Mouse (Mus musculus): Measurements from ENCODE around the gene Sidt2. TPM values are rescaled to one million over a fixed set of nuclear protein-coding genes. Genes with fewer than 3 reads are reported as not detected.

Sidt2 gene
- 34.5 and 38.4 TPM in 2 replicates for polyA plus RNA-seq (2016; fragmentation: Nextera tagmentation; extraction: Ambion mirVana)

DNA sequence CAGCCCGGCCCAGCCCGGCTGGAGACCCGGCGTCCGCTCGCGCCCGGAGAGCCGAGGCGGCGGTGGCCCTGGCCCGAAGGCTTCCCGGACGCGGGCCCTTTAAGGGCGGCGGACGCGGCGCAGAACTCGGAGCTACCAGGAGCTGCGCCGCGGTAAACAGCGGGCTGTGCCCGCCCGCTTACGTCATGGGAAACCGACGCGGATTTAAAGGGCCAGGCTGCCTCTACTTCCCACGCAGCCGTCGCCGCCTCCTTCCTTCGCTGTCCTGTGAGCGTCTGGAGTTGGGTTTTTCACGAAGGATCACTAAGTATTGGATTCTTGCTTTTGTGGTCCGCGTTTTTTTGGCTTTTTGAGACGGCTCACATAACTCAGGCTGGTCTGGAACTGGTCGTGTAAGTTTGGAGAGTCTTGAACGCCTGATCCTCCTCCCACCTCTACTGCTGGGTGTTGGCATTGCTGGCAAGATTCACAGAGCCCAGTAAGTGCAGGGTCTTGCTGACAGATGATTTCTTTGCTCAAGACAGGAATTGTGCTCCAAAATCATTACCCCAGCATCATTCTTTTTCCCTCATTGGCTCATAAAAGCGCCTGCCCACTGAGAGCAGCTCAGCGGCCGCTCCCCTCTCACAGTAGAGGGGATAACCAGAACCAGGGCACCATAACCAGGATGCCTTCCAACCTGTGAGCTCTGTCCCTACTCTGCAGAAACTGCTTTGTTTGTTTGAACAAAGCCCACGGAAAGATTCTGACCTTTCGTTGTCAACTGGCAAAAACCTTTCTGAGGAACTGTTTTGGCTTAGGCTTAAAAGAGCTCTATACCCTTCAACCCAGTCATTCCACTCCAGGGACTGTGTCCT lies at the start of gene Sidt2:
Gene Sidt2 (minus strand): TSS at position 152 of the 857 bp plus-strand sequence.
- H3K9ac ChIP-seq (replicated peaks), result peak within 1 kb of the TSS; percentile 94
- peak within 1 kb of the TSS; percentile 88 for H3K4me3 ChIP-seq (replicated peaks)
- under 1% methylated on average over 42 of the region's 48 CpGs for WGBS

GRCm38 (mm10) chr9:46004529-46004928 lies 49.5 kb upstream of the Sidt2 start:
- WGBS, result 67% methylated on average over 3 of the region's 3 CpGs
- no peak for ATAC-seq (ENCODE audit: insufficient number of reproducible peaks, insufficient read depth, low FRiP score, low TSS enrichment, low read depth)
- H3K4me3 ChIP-seq (replicated peaks), result no peak overlapping the region

More for the DNA sequence above, at the start of gene Sidt2:
- Histone ChIP-seq H3K4me2 (peak within 1 kb of the TSS; percentile 84), H3K27ac (peak within 1 kb of the TSS; percentile 90), H3K4me1 (replicated peaks) (peaks cover 30% of the 10 kb centered on the region), H3K27me3 (no peaks in the 10 kb centered on the region), H3K9me3 (no peaks in the 10 kb centered on the region), H3K36me3 (peaks cover 29% of the 10 kb centered on the region)
- ATAC-seq (ENCODE audit: insufficient number of reproducible peaks, insufficient read depth, low FRiP score, low TSS enrichment, low read depth), result peak; percentile 95

DNA sequence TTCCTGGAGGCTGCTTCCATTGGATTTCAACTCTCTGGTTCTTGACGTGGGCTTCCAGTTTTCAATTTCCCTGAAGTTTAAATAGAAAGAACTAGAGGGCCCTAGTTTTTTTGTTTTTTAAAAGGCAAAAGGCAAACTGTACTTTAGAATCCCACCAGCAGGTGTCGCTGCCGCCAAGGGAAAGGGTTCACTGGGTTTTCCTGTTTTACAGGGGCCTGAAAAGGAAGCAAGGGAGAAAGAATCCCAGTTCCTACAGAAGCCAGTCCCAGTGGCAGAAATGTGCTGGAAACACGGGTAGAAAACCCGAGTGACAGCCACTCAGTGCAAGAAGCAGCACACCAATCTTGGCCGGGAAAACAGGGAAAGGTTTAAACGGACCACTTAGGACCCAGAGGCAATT lies 48.7 kb upstream of the Sidt2 start:
- ATAC-seq (ENCODE audit: insufficient number of reproducible peaks, insufficient read depth, low FRiP score, low TSS enrichment, low read depth), result no peak
- Histone ChIP-seq H3K4me3 (replicated peaks) (no peak overlapping the region), H3K27ac (no peak overlapping the region), H3K27me3 (no peaks in the 10 kb centered on the region), H3K9ac (replicated peaks) (no peak overlapping the region), H3K4me2 (no peak overlapping the region), H3K9me3 (no peaks in the 10 kb centered on the region), H3K4me1 (replicated peaks) (peaks cover 7% of the 10 kb centered on the region; the same call in 1 of the 2 replicates), H3K36me3 (no peaks in the 10 kb centered on the region)
- 9% methylated on average over 7 of the region's 7 CpGs for WGBS

More at GRCm38 (mm10) chr9:46004529-46004928, 49.5 kb upstream of the Sidt2 start:
- Histone ChIP-seq H3K27ac (no peak overlapping the region), H3K9me3 (no peaks in the 10 kb centered on the region), H3K9ac (replicated peaks) (no peak overlapping the region), H3K4me1 (replicated peaks) (peaks cover 12% of the 10 kb centered on the region), H3K4me2 (no peak overlapping the region), H3K36me3 (no peaks in the 10 kb centered on the region), H3K27me3 (no peaks in the 10 kb centered on the region)

DNA sequence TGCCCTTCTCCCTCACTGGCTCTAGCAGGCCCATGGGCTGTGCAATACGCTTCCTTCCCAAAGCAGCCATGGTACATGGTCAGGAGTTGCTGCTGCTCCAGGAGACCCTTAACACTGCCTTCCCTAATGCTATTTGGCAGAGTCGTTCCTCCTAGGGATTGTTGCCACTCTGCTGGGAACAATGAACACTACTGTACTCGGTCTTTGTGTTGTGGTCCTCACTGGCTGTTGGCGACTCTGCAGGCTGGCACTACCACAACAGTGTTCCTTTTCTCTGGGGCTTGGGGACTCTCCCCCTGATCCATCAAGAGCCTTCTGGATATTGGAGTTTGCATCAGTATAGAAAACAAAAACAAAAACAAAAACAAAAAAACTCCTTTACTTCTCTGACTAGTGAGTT lies 44.0 kb upstream of the Sidt2 start:
- no peaks in the 10 kb centered on the region for H3K9me3 ChIP-seq
- H3K4me1 ChIP-seq (replicated peaks), result peaks cover 3% of the 10 kb centered on the region; the same call in 1 of the 2 replicates
- no peak overlapping the region for H3K4me3 ChIP-seq (replicated peaks)
- H3K27ac ChIP-seq, result no peak overlapping the region
- H3K36me3 ChIP-seq, result no peaks in the 10 kb centered on the region
- no peak overlapping the region for H3K4me2 ChIP-seq
- 80% methylated on average over 4 of the region's 4 CpGs for WGBS
- no peak for ATAC-seq (ENCODE audit: insufficient number of reproducible peaks, insufficient read depth, low FRiP score, low TSS enrichment, low read depth)
- H3K27me3 ChIP-seq, result no peaks in the 10 kb centered on the region
- H3K9ac ChIP-seq (replicated peaks), result no peak overlapping the region

DNA sequence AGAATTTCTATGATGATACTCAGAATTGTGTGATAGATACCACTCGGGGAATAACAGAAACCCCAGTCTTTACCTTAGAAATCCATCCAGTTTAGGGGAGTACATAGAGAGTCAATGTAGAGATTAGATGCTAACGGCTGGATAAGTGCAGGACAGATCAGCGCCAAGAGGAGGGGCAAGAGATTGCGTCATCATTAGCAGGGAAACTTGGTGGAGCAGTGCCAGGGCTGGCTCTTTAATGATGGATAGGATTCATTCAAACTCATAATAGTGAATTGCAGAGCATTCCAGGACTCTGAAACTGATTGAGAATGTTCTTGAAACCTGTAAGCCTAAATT lies 30.1 kb upstream of the Sidt2 start:
- ATAC-seq (ENCODE audit: insufficient number of reproducible peaks, insufficient read depth, low FRiP score, low TSS enrichment, low read depth), result peak; percentile 35; the same call in 1 of the 2 replicates
- Histone ChIP-seq H3K9ac (replicated peaks) (peak overlapping the region; percentile 98), H3K4me2 (peak overlapping the region; percentile 87), H3K27me3 (no peaks in the 10 kb centered on the region), H3K27ac (peak overlapping the region; percentile 92), H3K4me1 (replicated peaks) (peaks cover 27% of the 10 kb centered on the region), H3K4me3 (replicated peaks) (peak overlapping the region; percentile 95), H3K9me3 (no peaks in the 10 kb centered on the region), H3K36me3 (peaks cover 13% of the 10 kb centered on the region)
- WGBS, result 1% methylated on average over 4 of the region's 4 CpGs

- Histone ChIP-seq H3K27ac (peak overlapping the region; percentile 92), H3K36me3 (peaks cover 13% of the 10 kb centered on the region), H3K9ac (replicated peaks) (peak overlapping the region; percentile 98), H3K9me3 (no peaks in the 10 kb centered on the region), H3K4me3 (replicated peaks) (peak overlapping the region; percentile 95), H3K4me1 (replicated peaks) (peaks cover 27% of the 10 kb centered on the region), H3K4me2 (peak overlapping the region; percentile 87), H3K27me3 (no peaks in the 10 kb centered on the region)
- ATAC-seq (ENCODE audit: insufficient number of reproducible peaks, insufficient read depth, low FRiP score, low TSS enrichment, low read depth), result peak; percentile 89
- under 1% methylated on average over 58 of the region's 76 CpGs for WGBS
These were observed 29.6 kb upstream of the Sidt2 start for GRCm38 (mm10) chr9:45984409-45985228.

- Histone ChIP-seq H3K36me3 (peaks cover 13% of the 10 kb centered on the region), H3K4me1 (replicated peaks) (peaks cover 27% of the 10 kb centered on the region), H3K9me3 (no peaks in the 10 kb centered on the region), H3K4me2 (peak overlapping the region; percentile 87), H3K9ac (replicated peaks) (peak overlapping the region; percentile 98), H3K27me3 (no peaks in the 10 kb centered on the region), H3K27ac (peak overlapping the region; percentile 92), H3K4me3 (replicated peaks) (peak overlapping the region; percentile 95)
- ATAC-seq (ENCODE audit: insufficient number of reproducible peaks, insufficient read depth, low FRiP score, low TSS enrichment, low read depth), result no peak
- under 1% methylated on average over 23 of the region's 23 CpGs for WGBS
These were observed 28.8 kb upstream of the Sidt2 start for GRCm38 (mm10) chr9:45983676-45984408.

- H3K4me3 ChIP-seq (replicated peaks), result no peak overlapping the region
- ATAC-seq (ENCODE audit: insufficient number of reproducible peaks, insufficient read depth, low FRiP score, low TSS enrichment, low read depth), result no peak
- no peak overlapping the region for H3K27ac ChIP-seq
- no peaks in the 10 kb centered on the region for H3K27me3 ChIP-seq
- peaks cover 33% of the 10 kb centered on the region for H3K4me1 ChIP-seq (replicated peaks)
- H3K36me3 ChIP-seq, result peaks cover 17% of the 10 kb centered on the region
- H3K9ac ChIP-seq (replicated peaks), result no peak overlapping the region
- H3K4me2 ChIP-seq, result no peak overlapping the region
- H3K9me3 ChIP-seq, result no peaks in the 10 kb centered on the region
These were observed 26.3 kb upstream of the Sidt2 start for GRCm38 (mm10) chr9:45981331-45981730.

DNA sequence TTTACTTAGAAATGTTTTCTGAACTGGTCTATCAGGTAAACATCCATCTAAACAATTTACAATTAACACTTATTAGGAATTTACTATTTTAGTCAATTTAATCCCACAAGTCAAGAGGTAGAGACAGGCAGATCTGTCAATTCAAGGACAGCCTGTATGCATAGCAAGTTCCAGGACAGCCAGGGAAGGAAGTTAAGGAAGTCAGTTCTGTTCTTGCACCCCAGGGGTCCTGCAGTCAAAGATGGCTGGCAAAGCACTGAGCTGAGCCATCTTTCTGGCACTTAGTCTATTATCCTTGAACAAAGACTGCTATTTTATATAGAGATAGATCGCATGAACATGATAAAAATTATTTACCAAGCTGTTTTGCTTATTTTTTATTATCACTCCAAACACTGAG lies 25.6 kb upstream of the Sidt2 start:
- Histone ChIP-seq H3K4me2 (no peak overlapping the region), H3K9ac (replicated peaks) (no peak overlapping the region), H3K27ac (no peak overlapping the region), H3K4me3 (replicated peaks) (no peak overlapping the region), H3K9me3 (no peaks in the 10 kb centered on the region), H3K36me3 (peaks cover 22% of the 10 kb centered on the region), H3K27me3 (no peaks in the 10 kb centered on the region), H3K4me1 (replicated peaks) (peaks cover 33% of the 10 kb centered on the region)
- no peak for ATAC-seq (ENCODE audit: insufficient number of reproducible peaks, insufficient read depth, low FRiP score, low TSS enrichment, low read depth)
- 91% methylated on average over 1 of the region's 1 CpGs for WGBS

GRCm38 (mm10) chr9:45979778-45980177 lies 24.7 kb upstream of the Sidt2 start:
- H3K4me2 ChIP-seq, result no peak overlapping the region

DNA sequence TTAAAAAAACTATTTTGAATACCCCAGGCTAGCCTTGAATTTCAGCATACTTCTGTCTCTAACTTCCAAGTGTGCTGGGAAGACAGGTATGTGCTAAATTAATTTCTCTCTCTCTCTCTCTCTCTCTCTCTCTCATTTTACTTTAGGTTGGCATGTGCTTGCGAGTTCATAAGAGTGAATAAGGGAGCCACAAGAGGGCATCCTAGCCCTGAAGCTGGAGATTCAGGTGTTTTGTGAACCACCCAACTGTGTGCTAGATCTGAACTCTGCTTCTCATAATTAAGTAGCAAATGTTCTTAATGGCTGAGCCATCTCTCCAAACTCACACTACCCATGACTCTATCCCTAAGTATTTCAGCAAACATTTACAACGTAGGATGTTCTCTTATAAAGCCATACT lies 21.8 kb upstream of the Sidt2 start:
- Histone ChIP-seq H3K4me1 (replicated peaks) (peaks cover 16% of the 10 kb centered on the region; the same call in 1 of the 2 replicates), H3K36me3 (peaks cover 43% of the 10 kb centered on the region), H3K9ac (replicated peaks) (no peak overlapping the region), H3K4me2 (no peak overlapping the region), H3K27me3 (no peaks in the 10 kb centered on the region), H3K4me3 (replicated peaks) (no peak overlapping the region), H3K9me3 (no peaks in the 10 kb centered on the region), H3K27ac (no peak overlapping the region)
- no peak for ATAC-seq (ENCODE audit: insufficient number of reproducible peaks, insufficient read depth, low FRiP score, low TSS enrichment, low read depth)
- 94% methylated on average over 2 of the region's 2 CpGs for WGBS

More at GRCm38 (mm10) chr9:45979778-45980177, 24.7 kb upstream of the Sidt2 start:
- Histone ChIP-seq H3K9ac (replicated peaks) (no peak overlapping the region), H3K4me1 (replicated peaks) (peaks cover 33% of the 10 kb centered on the region), H3K27ac (no peak overlapping the region), H3K4me3 (replicated peaks) (no peak overlapping the region), H3K27me3 (no peaks in the 10 kb centered on the region), H3K9me3 (no peaks in the 10 kb centered on the region), H3K36me3 (peaks cover 29% of the 10 kb centered on the region)
- ATAC-seq (ENCODE audit: insufficient number of reproducible peaks, insufficient read depth, low FRiP score, low TSS enrichment, low read depth), result no peak
- WGBS, result 92% methylated on average over 2 of the region's 2 CpGs
